In the genomic region with DNA sequence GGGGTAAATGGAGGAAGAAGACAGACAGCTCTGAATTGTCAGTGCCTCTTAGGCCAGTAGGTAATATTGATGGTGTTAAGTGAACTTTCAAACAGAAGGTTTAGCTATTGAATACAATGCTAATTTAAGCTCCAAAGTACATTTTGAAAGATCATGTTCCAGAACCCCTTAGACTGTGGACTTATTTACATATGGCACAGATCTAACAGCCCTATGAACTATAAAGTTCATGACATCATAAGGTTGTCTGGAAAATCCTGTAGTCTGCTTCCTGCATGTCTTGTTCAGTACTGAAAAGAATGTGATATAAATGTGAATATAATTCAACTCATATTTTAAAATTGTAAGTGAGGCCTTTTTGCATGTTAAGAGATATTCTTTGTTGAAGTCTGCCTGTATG, we compare ENCODE assay signal across 32 mouse cellular contexts. TPM values are rescaled to one million over a fixed set of nuclear protein-coding genes. Genes with fewer than 3 reads are reported as not detected.
DNase-seq lines count a peak whose midpoint lies in the region; ATAC-seq and TF ChIP-seq lines count a peak whose summit lies in the region.
"Had no signal": no experiment of that assay in that cellular context is flagged by ENCODE, and none has a peak within 500 bp of the region (broad histone marks: within the 10 kb centered on the region; RNA-seq: fewer than 3 reads in every experiment).

No protein-coding gene starts in this region.

- intact Hi-C loops in heart, adult 2 months (cut with DNase I) = loop anchor here (10.0 kb wide), 1 partner anchor 714 kb away; no protein-coding TSS in a partner anchor

- no peak for ATAC-seq in liver, embryonic 12.5 days
- peak; percentile 82 for ATAC-seq in intestine, embryonic 15.5 days
- ATAC-seq in intestine, postnatal 0 days = peak; percentile 96
- ATAC-seq: activated CD4-positive, CD25-positive, alpha-beta regulatory T cell, adult 4 months; CD4-positive, CD25-positive, alpha-beta regulatory T cell, adult 4 months; forebrain, embryonic 14.5 days; forebrain, embryonic 16.5 days; Patski had no signal

- no peak overlapping the region for H3K4me2 ChIP-seq in liver, embryonic 12.5 days
- no peak overlapping the region for H3K4me2 ChIP-seq in intestine, embryonic 15.5 days (replicated peaks)
- no peak overlapping the region for H3K4me2 ChIP-seq in intestine, postnatal 0 days (replicated peaks; ENCODE audit: low read depth)
- H3K4me2 ChIP-seq: embryonic facial prominence, embryonic 13.5 days; embryonic facial prominence, embryonic 15.5 days; forebrain, embryonic 12.5 days had no signal

- H3K27me3 ChIP-seq in liver, adult 2 months (ENCODE audit: control insufficient read depth, insufficient read depth, low read length) = no peaks in the 10 kb centered on the region
- no peaks in the 10 kb centered on the region for H3K27me3 ChIP-seq in liver, embryonic 12.5 days (replicated peaks)
- no peaks in the 10 kb centered on the region for H3K27me3 ChIP-seq in intestine, embryonic 15.5 days (replicated peaks)
- no peaks in the 10 kb centered on the region for H3K27me3 ChIP-seq in intestine, postnatal 0 days (replicated peaks; ENCODE audit: control insufficient read depth, insufficient read depth, low read length)
- H3K27me3 ChIP-seq in heart, adult 2 months (ENCODE audit: control insufficient read depth, insufficient read depth, low read length) = no peaks in the 10 kb centered on the region
- H3K27me3 ChIP-seq: CH12.LX; embryonic facial prominence, embryonic 13.5 days; embryonic facial prominence, embryonic 15.5 days; forebrain, embryonic 12.5 days had no signal

- peak; percentile 1 for DNase-seq in liver, adult 2 months (ENCODE audit: extremely low read depth, low read depth, low spot score)
- DNase-seq in c-Kit-positive CD71-positive TER-119-positive erythroid progenitor cells, embryonic 14.5 days (ENCODE audit: low spot score) = no peak
- no peak for DNase-seq in heart, adult 2 months
- DNase-seq: adrenal gland, adult 8-10 months; adrenal gland, postnatal 14 days; adrenal gland, postnatal 36 days; B cell, adult 2 months; cerebellum, adult 11 months; cerebellum, adult 18-20 months; cerebellum, adult 8-10 months; cerebellum, adult 9-11 months; cerebellum, postnatal 14 days; cerebellum, postnatal 36 days; embryo, embryonic 11 days had no signal

- no peaks in the 10 kb centered on the region for H3K36me3 ChIP-seq in liver, adult 2 months (ENCODE audit: control insufficient read depth, insufficient read depth, low read length)
- no peaks in the 10 kb centered on the region for H3K36me3 ChIP-seq in liver, embryonic 12.5 days
- no peaks in the 10 kb centered on the region for H3K36me3 ChIP-seq in intestine, embryonic 15.5 days
- H3K36me3 ChIP-seq in intestine, postnatal 0 days (ENCODE audit: control insufficient read depth, insufficient read depth) = no peaks in the 10 kb centered on the region
- H3K36me3 ChIP-seq in heart, adult 2 months (ENCODE audit: control insufficient read depth, insufficient read depth, low read length) = no peaks in the 10 kb centered on the region
- H3K36me3 ChIP-seq: embryonic facial prominence, embryonic 13.5 days; embryonic facial prominence, embryonic 15.5 days; forebrain, embryonic 10.5 days; forebrain, embryonic 12.5 days; G1E had no signal

- H3K9ac ChIP-seq in liver, adult 2 months (ENCODE audit: low read depth, low read length) = no peak overlapping the region
- no peak overlapping the region for H3K9ac ChIP-seq in liver, embryonic 12.5 days
- H3K9ac ChIP-seq in intestine, embryonic 15.5 days = no peak overlapping the region
- no peak overlapping the region for H3K9ac ChIP-seq in intestine, postnatal 0 days (ENCODE audit: low read depth, low read length)
- no peak overlapping the region for H3K9ac ChIP-seq in heart, adult 2 months (ENCODE audit: low read depth, low read length)
- H3K9ac ChIP-seq: embryonic facial prominence, embryonic 13.5 days; embryonic facial prominence, embryonic 15.5 days; forebrain, embryonic 12.5 days had no signal

- no peak for TF ChIP-seq EP300 in heart, adult 2 months (IDR thresholded peaks at IDR 0.05; ENCODE audit: insufficient read depth, low read depth, low read length)

- H3K9me3 ChIP-seq in liver, embryonic 12.5 days (replicated peaks) = no peaks in the 10 kb centered on the region
- H3K9me3 ChIP-seq in intestine, embryonic 15.5 days = no peaks in the 10 kb centered on the region
- H3K9me3 ChIP-seq in intestine, postnatal 0 days (ENCODE audit: control insufficient read depth) = no peaks in the 10 kb centered on the region
- H3K9me3 ChIP-seq: embryonic facial prominence, embryonic 13.5 days; embryonic facial prominence, embryonic 15.5 days; forebrain, embryonic 12.5 days; G1E had no signal

- no peak for TF ChIP-seq CTCF in liver, adult 2 months (IDR thresholded peaks at IDR 0.05; ENCODE audit: low read depth, low read length)
- no peak for TF ChIP-seq CTCF in intestine, postnatal 0 days (IDR thresholded peaks at IDR 0.05; ENCODE audit: low read depth)
- no peak for TF ChIP-seq CTCF in heart, adult 2 months (IDR thresholded peaks at IDR 0.05)

- TF ChIP-seq POLR2A in liver, adult 2 months (IDR thresholded peaks at IDR 0.05; ENCODE audit: extremely low read depth, insufficient read depth, low read length) = no peak
- no peak for TF ChIP-seq POLR2A in heart, adult 2 months (IDR thresholded peaks at IDR 0.05; ENCODE audit: insufficient read depth, low read depth, low read length)

- H3K4me1 ChIP-seq in liver, adult 2 months (ENCODE audit: control insufficient read depth, insufficient read depth, low read length) = no peaks in the 10 kb centered on the region
- H3K4me1 ChIP-seq in liver, embryonic 12.5 days = no peaks in the 10 kb centered on the region
- H3K4me1 ChIP-seq in intestine, embryonic 15.5 days (replicated peaks) = no peaks in the 10 kb centered on the region
- no peaks in the 10 kb centered on the region for H3K4me1 ChIP-seq in intestine, postnatal 0 days (replicated peaks; ENCODE audit: control insufficient read depth, insufficient read depth, low read length)
- no peaks in the 10 kb centered on the region for H3K4me1 ChIP-seq in heart, adult 2 months (ENCODE audit: control insufficient read depth, insufficient read depth, low read length)
- H3K4me1 ChIP-seq: embryonic facial prominence, embryonic 13.5 days; embryonic facial prominence, embryonic 15.5 days; forebrain, embryonic 10.5 days; forebrain, embryonic 12.5 days had no signal

- H3K79me2 ChIP-seq in liver, adult 2 months (ENCODE audit: control insufficient read depth, insufficient read depth, low read length) = no peaks in the 10 kb centered on the region
- no peaks in the 10 kb centered on the region for H3K79me2 ChIP-seq in heart, adult 2 months (replicated peaks; ENCODE audit: control insufficient read depth, insufficient read depth, low read length)

- H3K4me3 ChIP-seq in liver, adult 2 months (ENCODE audit: insufficient read depth, low read depth, low read length) = no peak overlapping the region
- no peak overlapping the region for H3K4me3 ChIP-seq in liver, embryonic 12.5 days
- no peak overlapping the region for H3K4me3 ChIP-seq in intestine, embryonic 15.5 days (replicated peaks)
- H3K4me3 ChIP-seq in intestine, postnatal 0 days (ENCODE audit: low read depth, low read length) = no peak overlapping the region
- H3K4me3 ChIP-seq in heart, adult 2 months = no peak overlapping the region
- H3K4me3 ChIP-seq: embryonic facial prominence, embryonic 13.5 days; embryonic facial prominence, embryonic 15.5 days; erythroblast, embryonic 14.5 days; forebrain, embryonic 10.5 days; forebrain, embryonic 12.5 days had no signal

- H3K27ac ChIP-seq in liver, adult 2 months (replicated peaks; ENCODE audit: insufficient read depth, low read depth, low read length) = no peak overlapping the region
- no peak overlapping the region for H3K27ac ChIP-seq in liver, embryonic 12.5 days
- no peak overlapping the region for H3K27ac ChIP-seq in intestine, embryonic 15.5 days
- no peak overlapping the region for H3K27ac ChIP-seq in intestine, postnatal 0 days (ENCODE audit: low read depth, low read length)
- H3K27ac ChIP-seq in heart, adult 2 months = no peak overlapping the region
- H3K27ac ChIP-seq: embryonic facial prominence, embryonic 13.5 days; embryonic facial prominence, embryonic 15.5 days; forebrain, embryonic 10.5 days; forebrain, embryonic 12.5 days had no signal

RNA-seq across cellular contexts. Expression of gene Asnsd1, which starts 6.4 kb away (rescaled TPM):
- total RNA-seq in liver, adult 2 months (2014; rRNA removed) = 29.3 and 34.2 TPM in 2 replicates
- 4.5 and 4.7 TPM in 2 replicates for polyA plus RNA-seq in liver, adult 2 months (2012; rRNA removed)
- 68.4 and 69.0 TPM in 2 replicates for polyA plus RNA-seq in liver, embryonic 12.5 days (2016; fragmentation: Nextera tagmentation; extraction: Ambion mirVana)
- 64.9 and 74.0 TPM in 2 replicates for polyA plus RNA-seq in intestine, embryonic 15.5 days (2015; fragmentation: Nextera tagmentation; extraction: Ambion mirVana)
- 44.1 and 45.5 TPM in 2 replicates for polyA plus RNA-seq in intestine, postnatal 0 days (2015; fragmentation: Nextera tagmentation; extraction: Ambion mirVana)
- 10 to 100 TPM; 56.4 to 64.7 TPM for total RNA-seq in heart, adult 2 months (2021)
- polyA plus RNA-seq in heart, adult 2 months (2012; rRNA removed) = 14.3 and 32.1 TPM in 2 replicates

RNA-seq across cellular contexts. Expression of gene Gm28551, which starts 6.5 kb away (rescaled TPM):
- total RNA-seq in liver, adult 2 months (2014; rRNA removed) = 0.20 TPM in 1 of 2 replicates, not detected in the other
- polyA plus RNA-seq in liver, adult 2 months (2012; rRNA removed) = not detected in 2 replicates
- polyA plus RNA-seq in liver, embryonic 12.5 days (2016; fragmentation: Nextera tagmentation; extraction: Ambion mirVana) = 0.33 and 0.36 TPM in 2 replicates
- polyA plus RNA-seq in intestine, embryonic 15.5 days (2015; fragmentation: Nextera tagmentation; extraction: Ambion mirVana) = 0.44 and 0.76 TPM in 2 replicates
- polyA plus RNA-seq in intestine, postnatal 0 days (2015; fragmentation: Nextera tagmentation; extraction: Ambion mirVana) = 0.23 and 0.35 TPM in 2 replicates
- under 1 TPM in 1 of 2 experiments, not detected in 1; 0.14 TPM for total RNA-seq in heart, adult 2 months (2021)
- 0.06 TPM in 1 of 2 replicates, not detected in the other for polyA plus RNA-seq in heart, adult 2 months (2012; rRNA removed)
- total RNA-seq: adrenal gland, adult 18-20 months; adrenal gland, postnatal 14 days; common myeloid progenitor, adult 5-6 weeks had no signal
- polyA plus RNA-seq: erythroblast, embryonic 14.5 days; G1E had no signal

RNA-seq across cellular contexts. Expression of gene Asdurf, which starts 6.6 kb away (rescaled TPM):
- total RNA-seq in liver, adult 2 months (2014; rRNA removed) = not detected in 2 replicates
- not detected in 2 replicates for polyA plus RNA-seq in liver, adult 2 months (2012; rRNA removed)
- polyA plus RNA-seq in liver, embryonic 12.5 days (2016; fragmentation: Nextera tagmentation; extraction: Ambion mirVana) = not detected in 2 replicates
- polyA plus RNA-seq in intestine, embryonic 15.5 days (2015; fragmentation: Nextera tagmentation; extraction: Ambion mirVana) = 8.1 and 13.7 TPM in 2 replicates
- 10.7 and 12.5 TPM in 2 replicates for polyA plus RNA-seq in intestine, postnatal 0 days (2015; fragmentation: Nextera tagmentation; extraction: Ambion mirVana)
- 1 to 10 TPM in 1 of 2 experiments, not detected in 1; 1.4 TPM for total RNA-seq in heart, adult 2 months (2021)
- polyA plus RNA-seq in heart, adult 2 months (2012; rRNA removed) = not detected in 2 replicates
- total RNA-seq: adrenal gland, adult 8-10 months had no signal
- polyA plus RNA-seq: embryonic facial prominence, embryonic 11.5 days; erythroblast, embryonic 14.5 days; forebrain, embryonic 10.5 days; forebrain, embryonic 12.5 days; Patski had no signal

RNA-seq across cellular contexts. Expression of gene Osgepl1, which starts 45.6 kb away (rescaled TPM):
- total RNA-seq in liver, adult 2 months (2014; rRNA removed) = 18.9 and 25.4 TPM in 2 replicates
- 6.0 TPM in 2 replicates for polyA plus RNA-seq in liver, adult 2 months (2012; rRNA removed)
- 25.6 and 26.1 TPM in 2 replicates for polyA plus RNA-seq in liver, embryonic 12.5 days (2016; fragmentation: Nextera tagmentation; extraction: Ambion mirVana)
- 25.5 and 28.2 TPM in 2 replicates for polyA plus RNA-seq in intestine, embryonic 15.5 days (2015; fragmentation: Nextera tagmentation; extraction: Ambion mirVana)
- polyA plus RNA-seq in intestine, postnatal 0 days (2015; fragmentation: Nextera tagmentation; extraction: Ambion mirVana) = 21.0 and 21.1 TPM in 2 replicates
- 10 to 100 TPM; 51.5 to 55.9 TPM for total RNA-seq in heart, adult 2 months (2021)
- 27.7 and 61.2 TPM in 2 replicates for polyA plus RNA-seq in heart, adult 2 months (2012; rRNA removed)
